In genomic region chr10:67721787-67722186, GRCm38 (mm10) we compare ENCODE assay signal across 9 mouse cellular contexts.
DNase-seq lines count a peak whose midpoint lies in the region; ATAC-seq and TF ChIP-seq lines count a peak whose summit lies in the region.
"Had no signal": no experiment of that assay in that cellular context is flagged by ENCODE, and none has a peak within 500 bp of the region (broad histone marks: within the 10 kb centered on the region; RNA-seq: fewer than 3 reads in every experiment).

No protein-coding gene starts in this region.

- H3K4me2 ChIP-seq in hindbrain, embryonic 11.5 days (replicated peaks; ENCODE audit: low read depth, low read length), result no peak overlapping the region
- no peak overlapping the region for H3K4me2 ChIP-seq in hindbrain, embryonic 13.5 days
- no peak overlapping the region for H3K4me2 ChIP-seq in kidney, postnatal 0 days (ENCODE audit: low read length)
- H3K4me2 ChIP-seq in midbrain, embryonic 13.5 days (replicated peaks), result no peak overlapping the region
- H3K4me2 ChIP-seq: embryonic facial prominence, embryonic 15.5 days had no signal

- no peak for TF ChIP-seq POLR2A in bone marrow, adult 2 months (IDR thresholded peaks at IDR 0.05; ENCODE audit: borderline replicate concordance, control insufficient read depth, low read depth, low read length)

- no peak for ATAC-seq in hindbrain, embryonic 11.5 days (ENCODE audit: low FRiP score)
- no peak for ATAC-seq in hindbrain, embryonic 13.5 days (ENCODE audit: low FRiP score)
- peak; percentile 52; the same call in 1 of the 2 replicates for ATAC-seq in kidney, postnatal 0 days (replicated peaks; ENCODE audit: low FRiP score, low read depth)
- 0 out of 2 replicates have a peak, but pooled peaks have one; percentile 40 for ATAC-seq in midbrain, embryonic 13.5 days

- 45% methylated on average over 5 of the region's 5 CpGs for WGBS in hindbrain, embryonic 11.5 days
- 51% methylated on average over 5 of the region's 5 CpGs for WGBS in hindbrain, embryonic 13.5 days
- 67% methylated on average over 5 of the region's 5 CpGs for WGBS in bone marrow, adult 2 months
- 39% methylated on average over 5 of the region's 5 CpGs for WGBS in kidney, postnatal 0 days
- 44% methylated on average over 5 of the region's 5 CpGs for WGBS in midbrain, embryonic 13.5 days

- H3K27me3 ChIP-seq in hindbrain, embryonic 11.5 days (ENCODE audit: control insufficient read depth, insufficient read depth, low read length), result no peaks in the 10 kb centered on the region
- H3K27me3 ChIP-seq in hindbrain, embryonic 13.5 days, result no peaks in the 10 kb centered on the region
- no peaks in the 10 kb centered on the region for H3K27me3 ChIP-seq in kidney, postnatal 0 days (ENCODE audit: insufficient read depth, low read length)
- H3K27me3 ChIP-seq in midbrain, embryonic 13.5 days, result no peaks in the 10 kb centered on the region
- H3K27me3 ChIP-seq: embryonic facial prominence, embryonic 15.5 days had no signal

- H3K4me1 ChIP-seq in hindbrain, embryonic 11.5 days (replicated peaks; ENCODE audit: control insufficient read depth, insufficient read depth, low read length), result no peaks in the 10 kb centered on the region
- no peaks in the 10 kb centered on the region for H3K4me1 ChIP-seq in hindbrain, embryonic 13.5 days (replicated peaks)
- peaks cover 2% of the 10 kb centered on the region; the same call in 1 of the 2 replicates for H3K4me1 ChIP-seq in bone marrow, adult 2 months (ENCODE audit: control insufficient read depth, insufficient read depth, low read length)
- no peaks in the 10 kb centered on the region for H3K4me1 ChIP-seq in kidney, postnatal 0 days (replicated peaks; ENCODE audit: insufficient read depth, low read length)
- no peaks in the 10 kb centered on the region for H3K4me1 ChIP-seq in midbrain, embryonic 13.5 days (replicated peaks)
- H3K4me1 ChIP-seq: embryonic facial prominence, embryonic 15.5 days had no signal

- no peak overlapping the region for H3K9ac ChIP-seq in hindbrain, embryonic 11.5 days (ENCODE audit: low read depth, low read length)
- no peak overlapping the region for H3K9ac ChIP-seq in hindbrain, embryonic 13.5 days
- H3K9ac ChIP-seq in kidney, postnatal 0 days (ENCODE audit: low read depth, low read length), result no peak overlapping the region
- H3K9ac ChIP-seq in midbrain, embryonic 13.5 days (replicated peaks), result no peak overlapping the region
- H3K9ac ChIP-seq: embryonic facial prominence, embryonic 15.5 days had no signal

- H3K27ac ChIP-seq in hindbrain, embryonic 11.5 days (ENCODE audit: low read depth, low read length), result no peak overlapping the region
- no peak overlapping the region for H3K27ac ChIP-seq in hindbrain, embryonic 13.5 days
- H3K27ac ChIP-seq in bone marrow, adult 2 months (ENCODE audit: control insufficient read depth, insufficient read depth, low read depth, low read length, poor library complexity), result no peak overlapping the region
- no peak overlapping the region for H3K27ac ChIP-seq in kidney, postnatal 0 days
- H3K27ac ChIP-seq in midbrain, embryonic 13.5 days, result no peak overlapping the region
- H3K27ac ChIP-seq: embryonic facial prominence, embryonic 15.5 days had no signal

- no peaks in the 10 kb centered on the region for H3K36me3 ChIP-seq in hindbrain, embryonic 11.5 days (ENCODE audit: control insufficient read depth, insufficient read depth, low read length)
- H3K36me3 ChIP-seq in hindbrain, embryonic 13.5 days, result no peaks in the 10 kb centered on the region
- no peaks in the 10 kb centered on the region for H3K36me3 ChIP-seq in kidney, postnatal 0 days (ENCODE audit: insufficient read depth, low read length)
- H3K36me3 ChIP-seq in midbrain, embryonic 13.5 days, result no peaks in the 10 kb centered on the region
- H3K36me3 ChIP-seq: embryonic facial prominence, embryonic 15.5 days had no signal

- no peak overlapping the region for H3K4me3 ChIP-seq in hindbrain, embryonic 11.5 days (ENCODE audit: low read depth, low read length)
- H3K4me3 ChIP-seq in hindbrain, embryonic 13.5 days, result no peak overlapping the region
- H3K4me3 ChIP-seq in bone marrow, adult 2 months (replicated peaks; ENCODE audit: control insufficient read depth, low read depth, low read length), result no peak overlapping the region
- no peak overlapping the region for H3K4me3 ChIP-seq in kidney, postnatal 0 days (replicated peaks; ENCODE audit: low read depth, low read length)
- H3K4me3 ChIP-seq in midbrain, embryonic 13.5 days (replicated peaks), result no peak overlapping the region
- H3K4me3 ChIP-seq: embryonic facial prominence, embryonic 15.5 days had no signal

- peak; percentile 56 for TF ChIP-seq CTCF in bone marrow, adult 2 months (IDR thresholded peaks at IDR 0.05; ENCODE audit: control insufficient read depth, insufficient read depth, low read length)
- TF ChIP-seq CTCF in kidney, postnatal 0 days (IDR thresholded peaks at IDR 0.05; ENCODE audit: low read depth), result peak; percentile 85

- H3K9me3 ChIP-seq in hindbrain, embryonic 11.5 days (ENCODE audit: control insufficient read depth, low read length), result no peaks in the 10 kb centered on the region
- no peaks in the 10 kb centered on the region for H3K9me3 ChIP-seq in hindbrain, embryonic 13.5 days
- H3K9me3 ChIP-seq in kidney, postnatal 0 days (replicated peaks; ENCODE audit: low read length), result no peaks in the 10 kb centered on the region
- no peaks in the 10 kb centered on the region for H3K9me3 ChIP-seq in midbrain, embryonic 13.5 days
- H3K9me3 ChIP-seq: embryonic facial prominence, embryonic 15.5 days had no signal

- peak; percentile 53 for DNase-seq in hindbrain, embryonic 11.5 days (ENCODE audit: low spot score)
- DNase-seq in CD4-positive helper T cell, adult 2 months (ENCODE audit: low read depth, low spot score), result peak; percentile 30
- DNase-seq in kidney, postnatal 0 days (ENCODE audit: low spot score), result peak; percentile 86
- peak; percentile 13 for DNase-seq in yolk sac, embryonic 10.5 days (ENCODE audit: low spot score)
- no peak for DNase-seq in cerebellum, adult 18-20 months

Comparison
In these comparisons a context has a peak if more than half of its experiments do, and no peak if none do; other contexts are left out.
1. ATAC-seq: peak in kidney, postnatal 0 days (single experiment) and midbrain, embryonic 13.5 days (single experiment); none in hindbrain, embryonic 11.5 days (single experiment) and hindbrain, embryonic 13.5 days (single experiment).
2. DNase-seq: peak in hindbrain, embryonic 11.5 days (single experiment), CD4-positive helper T cell, adult 2 months (single experiment), kidney, postnatal 0 days (single experiment) and yolk sac, embryonic 10.5 days (single experiment); none in cerebellum, adult 18-20 months (0 of 2).